Mouse (Mus musculus) natural killer cell, adult 2 months (primary cell): ENCODE data around the gene Ccr1l1.
"Not testable (repeated sequence)": the region's sequence is repeated elsewhere in the genome, so short reads cannot be mapped to it uniquely, and the experiment has no call there.

Experiments
- DNase-seq, 2 experiments: peaks; one replicate each; pipeline ENCODE4 v3.0.0; 2022; ENCODE audit warnings: low spot score in 2 of 2

The Ccr1l1 gene

DNA sequence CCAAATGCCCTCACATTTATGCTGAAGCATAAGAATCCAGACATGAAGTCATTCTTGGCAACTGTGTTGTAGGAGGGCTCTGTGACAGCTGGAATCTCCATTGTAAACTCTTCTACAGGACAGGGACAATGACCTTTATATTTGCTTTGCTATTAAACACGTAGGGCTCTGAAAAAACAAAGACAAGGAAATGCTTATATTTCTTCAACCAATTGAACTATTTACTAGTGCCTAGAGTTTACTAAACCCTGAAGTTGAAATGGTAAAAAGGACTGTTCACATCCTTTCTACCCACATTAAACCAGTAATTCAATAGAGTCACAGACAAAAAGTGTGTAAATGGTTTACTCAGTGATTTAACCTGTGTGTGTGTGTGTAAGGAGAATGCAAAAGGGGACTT is at the start of gene Ccr1l1:
Gene Ccr1l1 (minus strand): TSS at position 101 of the 400 bp plus-strand sequence.
- no peak for DNase-seq

DNA sequence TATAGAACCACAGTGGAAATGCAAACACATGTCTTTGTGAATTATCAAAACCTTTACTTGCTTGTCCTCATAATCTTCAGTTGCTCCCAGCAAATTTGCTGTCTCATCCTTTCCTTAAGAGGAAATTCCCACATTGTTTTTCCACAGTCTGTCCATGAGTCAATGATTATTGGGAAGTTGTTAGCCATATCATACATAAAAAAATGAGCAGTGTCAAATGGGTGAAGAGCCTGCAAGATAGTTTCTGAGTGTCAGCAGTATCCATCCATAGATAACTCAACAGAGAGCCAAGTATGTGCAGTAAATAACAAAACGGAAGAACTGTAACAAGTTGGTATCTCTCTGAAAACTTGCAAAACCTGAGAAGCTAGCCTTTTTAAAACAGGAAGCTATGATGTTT is 43.5 kb upstream of the Ccr1l1 start, which contains the start of gene Ccr3:
Gene Ccr3 (plus strand): TSS at position 301 of the 400 bp plus-strand sequence.
- DNase-seq, result no peak

DNA sequence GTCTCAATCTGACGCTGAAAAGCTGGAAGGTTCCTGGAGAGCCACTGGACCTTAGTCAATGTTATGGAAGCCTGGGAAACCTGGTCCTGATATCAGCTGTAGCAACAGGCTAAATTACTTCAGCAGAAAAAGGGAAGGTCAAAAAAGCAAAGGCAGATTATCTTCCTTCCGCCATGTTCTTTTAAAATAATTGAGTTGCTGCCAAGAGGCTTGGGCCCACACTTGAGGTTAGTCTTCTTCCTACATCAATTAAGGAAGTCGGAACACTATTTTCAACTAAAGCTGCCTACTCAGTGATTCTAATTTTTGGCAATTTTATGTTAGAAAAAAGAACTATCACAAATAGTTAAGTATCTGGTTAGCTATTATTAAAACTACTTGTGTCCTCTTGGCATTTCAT is 41.7 kb upstream of the Ccr1l1 start:
- no peak for DNase-seq

DNA sequence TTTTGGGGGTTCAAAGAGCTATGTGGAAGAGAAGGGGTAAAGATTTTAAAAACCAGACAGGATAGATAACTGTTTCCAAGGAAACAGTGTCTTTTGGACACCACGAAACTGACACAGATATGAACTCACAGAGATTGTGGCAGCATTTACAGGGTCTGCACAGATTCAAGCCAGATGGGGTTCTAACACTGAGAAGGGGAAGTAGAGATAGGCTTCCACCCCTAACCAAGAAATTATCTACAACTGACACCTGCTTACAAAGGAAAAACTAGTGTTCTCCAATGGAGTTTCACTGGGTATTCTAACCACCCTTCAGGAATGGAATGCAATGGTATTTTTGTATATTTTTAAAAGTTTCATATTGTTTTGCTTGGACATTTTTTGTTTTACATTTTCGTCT is 37.8 kb upstream of the Ccr1l1 start:
- DNase-seq, result no peak

DNA sequence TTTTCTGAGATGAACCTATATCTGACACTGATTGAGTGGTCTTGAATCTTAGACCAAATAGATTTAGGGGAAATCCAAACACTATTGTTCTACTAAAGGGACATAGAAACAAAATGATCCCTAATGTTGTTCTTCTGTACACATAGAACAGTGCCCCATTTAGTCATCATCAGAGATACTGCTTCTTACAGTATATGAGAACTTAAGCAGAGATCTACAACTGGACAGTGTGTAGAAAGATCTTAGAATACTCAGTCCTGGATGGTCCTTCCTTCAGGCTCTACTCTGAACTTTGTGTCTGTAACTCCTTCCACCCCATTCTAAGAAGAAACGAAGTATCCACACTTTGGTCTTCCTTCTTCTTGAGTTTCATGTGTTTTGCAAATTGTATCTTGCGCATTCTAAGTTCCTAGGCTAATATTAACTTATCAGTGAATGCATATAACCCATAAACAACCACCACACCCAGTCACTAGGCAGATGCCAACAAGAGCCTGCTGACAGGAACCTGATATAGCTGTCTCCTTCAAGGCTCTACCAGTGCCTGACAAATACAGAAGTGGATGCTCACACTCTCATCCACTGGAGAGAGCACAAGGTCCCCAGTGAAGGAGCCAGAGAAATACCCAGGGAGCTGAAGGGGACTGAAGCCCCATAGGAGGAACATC is 36.9 kb upstream of the Ccr1l1 start:
- no peak for DNase-seq

DNA sequence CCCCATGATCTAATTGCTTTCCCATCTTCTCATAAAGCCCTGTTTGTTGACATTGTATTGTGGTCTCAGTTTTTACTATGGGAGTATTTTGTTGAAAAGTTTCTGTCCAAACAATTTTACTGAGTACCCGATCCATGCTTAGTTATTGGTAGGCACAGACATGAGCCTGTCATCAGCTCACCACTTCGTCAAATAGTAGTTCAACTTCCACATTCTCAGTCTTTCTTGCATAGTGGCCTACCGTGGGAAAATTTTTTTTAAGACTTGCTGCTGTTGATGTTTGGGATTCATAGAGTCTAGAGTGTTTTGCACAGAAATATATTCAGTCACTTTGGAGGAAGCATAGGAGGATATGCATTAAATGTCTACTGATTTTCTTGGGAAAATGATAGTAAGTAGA is 35.1 kb upstream of the Ccr1l1 start:
- no peak for DNase-seq

DNA sequence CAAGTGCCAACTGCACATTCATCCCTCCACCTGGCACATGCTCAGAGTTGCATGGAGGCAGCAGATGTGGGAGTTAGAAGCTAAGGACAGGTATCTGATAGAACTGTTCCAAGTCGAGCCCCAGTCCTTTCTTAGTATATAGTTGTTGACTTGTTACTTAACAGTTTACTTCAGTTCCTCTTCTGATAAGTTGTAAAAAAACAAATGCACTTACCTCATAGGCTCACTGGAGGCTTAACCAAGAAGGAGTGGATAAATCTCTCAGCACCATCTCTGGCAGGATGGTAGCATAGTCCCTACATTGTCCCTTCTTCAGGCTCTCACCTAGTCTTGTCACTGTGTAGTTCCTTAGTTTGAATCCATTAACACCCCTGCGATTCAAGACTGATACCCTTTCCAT is 34.5 kb upstream of the Ccr1l1 start:
- DNase-seq, result no peak

DNA sequence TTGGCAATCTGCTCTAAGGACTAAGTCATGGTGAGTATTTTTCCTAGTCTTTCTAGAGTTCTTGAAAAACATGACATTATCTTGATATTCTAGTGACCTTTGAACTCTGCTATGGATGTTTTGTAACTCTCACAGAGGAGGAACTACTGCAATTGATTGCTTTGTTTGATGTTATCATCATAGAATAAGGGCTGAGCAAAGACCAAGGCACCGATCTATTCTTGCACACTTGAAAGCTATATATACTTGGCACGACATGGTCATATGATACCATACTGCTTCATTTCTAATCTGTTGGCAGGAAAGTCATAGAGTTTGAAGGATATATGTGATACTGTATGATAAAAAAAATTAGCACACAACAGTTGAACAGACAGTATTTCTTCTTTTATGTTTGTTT is 21.6 kb upstream of the Ccr1l1 start:
- no peak for DNase-seq

DNA sequence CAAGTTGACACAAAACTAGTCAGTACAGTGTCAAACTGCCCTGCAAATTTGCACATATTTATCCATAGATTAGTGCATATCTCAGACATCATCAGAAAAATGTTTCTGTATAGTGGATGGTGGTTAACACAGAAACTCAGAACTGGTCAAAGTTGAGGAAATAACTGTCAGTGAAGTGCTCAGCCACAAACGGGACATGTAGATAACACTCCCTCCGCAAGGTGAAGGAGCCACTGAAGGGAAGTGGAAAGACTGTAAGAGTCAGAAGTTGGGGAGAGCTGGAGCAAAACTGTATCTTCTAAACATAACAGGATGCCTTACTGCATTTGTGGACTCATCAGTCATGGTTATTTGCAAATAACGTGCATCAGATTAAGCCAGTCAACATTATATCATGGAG is 19.5 kb upstream of the Ccr1l1 start:
- no peak for DNase-seq

DNA sequence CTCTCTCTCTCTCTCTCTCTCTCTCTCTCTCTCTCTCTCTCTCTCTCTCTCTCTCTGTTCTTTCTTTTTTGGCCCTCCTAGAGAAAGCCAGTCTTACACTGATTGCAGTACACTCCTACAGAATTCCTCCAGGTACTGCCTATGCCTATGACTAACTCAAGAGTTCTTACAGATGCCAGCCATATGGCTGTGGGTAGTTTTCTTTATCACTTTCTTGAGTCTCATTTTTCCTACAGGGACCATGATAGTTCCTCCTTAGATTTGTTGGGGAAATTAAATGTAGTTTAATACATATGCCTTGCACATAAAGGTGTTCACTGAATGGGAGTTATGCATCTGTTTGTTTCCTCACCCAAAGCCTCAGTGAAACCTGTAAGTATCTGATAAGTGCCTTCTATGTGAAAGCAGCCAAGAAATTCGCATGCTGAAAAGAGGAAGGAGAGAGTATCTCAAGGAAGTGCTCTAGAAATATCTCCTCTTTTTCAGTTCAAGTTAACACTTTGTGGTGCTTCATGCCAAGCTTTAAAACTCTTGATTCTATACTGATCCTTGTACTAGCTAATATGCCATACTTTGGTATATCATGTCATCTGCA is 13.2 kb upstream of the Ccr1l1 start:
- DNase-seq, result no peak

DNA sequence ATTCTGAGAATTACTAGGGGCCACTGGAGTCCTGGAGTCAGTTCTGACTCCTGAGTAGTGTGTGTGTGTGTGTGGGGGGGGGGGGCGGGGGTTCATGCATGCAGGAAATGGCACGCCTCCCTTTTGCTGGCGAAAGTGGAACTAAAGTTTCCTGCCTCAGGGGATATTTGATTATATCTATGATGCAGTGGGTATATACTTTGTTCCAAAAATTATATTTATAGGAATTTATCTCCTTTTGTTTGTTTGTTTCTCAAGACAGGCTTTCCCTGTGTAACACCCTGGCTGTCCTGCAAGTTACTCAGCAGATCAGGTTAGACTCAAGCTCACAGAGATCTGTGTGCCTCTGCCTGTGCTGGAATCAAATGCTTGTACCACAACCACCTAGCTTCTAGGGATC is 11.5 kb upstream of the Ccr1l1 start:
- DNase-seq, result peak; percentile 24 to 32

DNA sequence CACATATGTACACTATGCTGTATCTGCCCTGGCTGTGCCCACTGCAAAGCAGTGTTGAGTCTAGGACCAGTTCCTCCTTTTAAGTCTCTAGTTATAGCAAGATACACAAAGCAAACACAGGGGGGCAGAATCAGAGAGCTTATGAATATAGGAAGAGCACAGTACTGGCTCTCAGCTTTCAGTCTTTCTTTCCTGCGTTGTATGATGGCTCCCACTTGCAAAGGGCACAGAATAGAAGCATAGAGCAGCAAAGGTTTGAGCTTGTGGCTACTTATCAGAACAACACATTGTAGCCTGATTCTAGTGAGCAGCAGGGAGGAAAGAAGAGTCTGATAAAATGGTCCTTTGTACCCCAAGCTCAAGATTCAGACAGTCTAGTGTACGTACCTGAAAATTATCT is 8.0 kb upstream of the Ccr1l1 start:
- peak; percentile 41 to 62 for DNase-seq

DNA sequence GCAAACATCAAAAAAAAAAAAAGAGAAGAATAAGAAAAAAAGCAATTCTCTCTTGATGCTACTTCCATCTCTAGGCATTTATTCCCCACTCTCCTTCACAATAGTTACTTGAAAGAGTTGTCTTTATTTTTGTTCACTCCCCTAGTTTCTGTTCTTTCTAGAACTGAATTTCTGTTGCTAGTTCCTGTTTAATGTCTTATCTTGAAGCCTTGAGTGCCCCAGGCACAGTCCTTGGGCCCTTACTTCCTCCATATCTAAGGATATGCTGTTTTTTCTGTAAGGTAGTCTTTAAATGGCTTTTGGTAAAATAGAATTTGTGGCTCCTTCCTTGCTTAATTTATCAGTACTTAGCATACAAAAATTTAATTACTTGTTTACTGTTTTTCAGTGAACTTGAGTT is 6.7 kb upstream of the Ccr1l1 start:
- no peak for DNase-seq

DNA sequence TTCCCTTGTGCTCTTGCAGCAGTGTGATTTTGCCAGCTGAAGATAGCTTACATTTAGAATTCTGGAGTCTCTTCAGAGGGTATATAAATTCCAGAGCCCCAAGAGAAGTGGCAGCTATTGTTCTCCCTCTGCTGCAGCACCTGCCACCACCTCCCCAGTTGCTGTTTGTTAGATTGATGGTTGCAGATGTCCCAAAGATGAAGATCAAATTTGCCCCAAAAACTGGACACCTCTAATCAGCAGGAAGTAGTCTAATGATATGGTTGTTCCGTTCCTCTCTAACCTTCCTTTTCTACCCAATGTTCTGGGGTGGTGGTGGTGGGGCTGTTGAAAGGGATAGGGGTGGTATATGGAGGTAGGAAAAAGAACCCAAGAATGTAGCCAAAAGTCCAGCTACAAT is 4.5 kb upstream of the Ccr1l1 start:
- DNase-seq, result no peak

DNA sequence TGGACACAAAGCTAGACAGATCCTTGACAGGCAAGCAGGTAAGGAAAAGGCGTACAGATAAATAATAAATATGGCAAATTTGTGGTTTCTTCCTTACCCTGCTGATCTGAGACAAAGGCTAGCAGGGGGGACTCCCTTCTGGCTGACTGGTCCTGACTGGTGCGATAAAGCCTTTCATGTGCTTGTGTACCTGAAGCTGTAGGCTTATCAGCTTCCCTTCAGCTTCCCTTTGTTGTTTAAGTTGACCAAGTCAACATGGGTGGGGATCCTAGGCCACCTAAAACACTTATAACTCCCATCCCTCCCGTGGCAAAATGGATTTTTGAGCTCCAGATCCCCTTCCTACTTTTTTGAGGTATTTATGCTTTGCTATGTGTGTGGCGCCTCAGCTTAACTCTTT is 3.7 kb upstream of the Ccr1l1 start:
- no peak for DNase-seq

DNA sequence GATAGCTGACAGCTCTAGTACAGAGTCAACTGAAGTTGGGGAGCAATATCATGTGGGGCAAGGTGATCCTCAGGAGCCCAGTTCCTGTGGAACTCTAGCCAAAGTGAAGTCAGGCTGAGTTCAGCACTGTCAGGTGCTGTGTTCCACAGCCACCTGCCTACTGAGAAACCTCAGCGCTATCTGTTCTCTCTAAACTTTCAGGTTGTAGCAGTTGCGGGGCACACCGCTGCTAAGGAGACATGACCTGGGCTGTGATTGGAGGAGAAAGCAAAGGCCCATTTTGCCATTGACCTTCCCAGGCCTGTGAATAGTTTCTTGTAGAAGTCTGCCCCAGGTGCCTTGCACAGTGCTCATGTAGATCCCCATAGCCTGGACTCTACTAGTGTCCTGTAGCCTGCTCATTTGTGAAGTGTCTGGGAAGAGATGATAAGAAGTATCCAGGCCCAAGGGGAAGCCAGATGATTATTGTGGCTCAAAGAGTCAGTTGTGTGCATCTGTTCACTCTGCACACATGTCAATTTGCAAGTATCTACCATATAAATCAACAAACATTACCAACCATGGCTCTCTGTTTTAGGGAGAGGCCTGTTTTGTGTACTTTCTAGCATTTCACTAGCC is 2.8 kb upstream of the Ccr1l1 start:
- not testable (repeated sequence) for DNase-seq

DNA sequence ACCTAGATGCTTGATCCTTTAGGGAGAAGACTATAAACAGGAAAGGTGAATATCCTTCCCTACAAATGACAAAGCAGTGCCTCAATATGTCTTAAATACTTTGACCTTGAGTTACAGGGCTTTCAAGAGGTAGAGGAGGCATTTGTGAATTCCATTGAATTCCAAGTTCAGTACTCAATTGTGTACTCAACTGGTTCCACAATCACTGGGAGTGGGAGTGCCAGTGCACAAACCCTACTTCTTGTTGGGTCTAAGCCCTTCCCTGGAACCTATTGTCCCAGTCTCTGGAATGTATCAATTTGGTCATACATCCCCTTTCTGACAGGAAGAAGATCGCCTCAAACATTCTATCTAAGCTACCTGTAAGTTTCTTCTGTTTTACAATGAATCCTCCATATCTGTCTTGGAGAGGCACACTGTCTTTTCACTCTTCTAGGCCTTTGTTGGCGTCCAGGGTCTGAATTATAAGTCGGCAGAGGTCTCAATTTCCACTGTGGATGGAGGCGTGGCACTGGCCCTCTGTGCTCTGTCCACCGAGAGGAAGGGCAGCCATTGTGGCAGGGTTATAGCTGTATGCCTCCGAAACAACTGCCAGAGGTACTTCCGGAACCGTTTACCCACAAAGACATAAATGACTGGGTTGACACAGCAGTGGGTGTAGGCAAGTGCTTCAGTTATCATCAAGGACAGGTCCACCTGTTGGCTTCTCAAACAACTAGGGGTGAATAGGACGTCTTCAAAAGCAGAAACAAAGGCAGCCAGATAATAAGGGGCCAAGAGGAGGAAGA is 1.1 kb downstream of the Ccr1l1 start:
- no peak for DNase-seq

DNA sequence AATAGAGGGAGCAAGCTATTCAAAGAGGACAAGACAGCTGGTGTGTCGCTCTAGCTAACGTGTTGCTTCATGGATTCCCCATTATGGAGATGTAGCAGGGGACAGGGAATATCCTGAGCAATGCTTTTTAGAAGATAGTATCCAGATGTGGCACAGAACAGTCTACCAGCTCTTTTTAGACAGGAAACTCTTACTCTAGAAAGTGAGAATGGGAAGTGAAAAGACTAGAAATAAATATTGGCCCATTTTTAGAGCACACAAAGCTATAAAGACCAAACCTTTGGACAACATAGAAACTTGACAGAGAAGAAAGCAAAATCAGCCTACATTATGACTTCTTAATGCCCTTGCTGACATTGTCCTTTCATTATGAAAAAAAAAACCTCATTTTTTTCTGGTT is 2.6 kb downstream of the Ccr1l1 start:
- DNase-seq, result no peak

DNA sequence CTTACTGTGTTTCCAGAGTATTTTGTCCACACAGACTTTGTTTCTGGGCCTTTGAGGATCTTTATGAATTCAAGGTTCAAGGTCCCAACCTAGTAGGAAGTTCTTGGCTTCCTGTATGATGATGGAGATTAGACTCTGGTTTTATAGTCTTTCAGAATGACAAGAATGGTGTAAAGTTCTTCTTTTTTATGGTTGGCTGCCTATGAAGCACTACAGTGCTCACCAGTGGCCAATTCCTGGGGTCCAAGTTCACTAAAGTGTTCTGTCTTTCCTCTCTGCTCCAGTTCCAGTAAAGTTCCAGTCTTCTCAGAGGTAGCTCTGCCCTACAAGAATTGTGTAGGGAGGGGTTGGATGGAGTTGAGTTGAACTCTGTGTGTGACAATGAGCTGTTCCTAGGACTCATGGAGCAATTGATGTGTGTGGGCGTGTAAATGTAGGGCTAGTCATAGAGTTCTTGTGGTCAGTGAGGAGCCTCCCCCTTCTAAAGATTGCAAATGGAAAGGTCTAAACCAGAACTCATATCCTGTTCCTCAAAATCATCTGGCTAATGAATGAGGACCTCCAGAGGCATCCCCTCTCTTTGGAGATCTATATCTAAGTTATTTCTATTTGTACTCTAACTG is 9.8 kb downstream of the Ccr1l1 start, which contains the start of gene Ccr1:
Gene Ccr1 (minus strand): TSS at position 403 of the 623 bp plus-strand sequence.
- no peak for DNase-seq

DNA sequence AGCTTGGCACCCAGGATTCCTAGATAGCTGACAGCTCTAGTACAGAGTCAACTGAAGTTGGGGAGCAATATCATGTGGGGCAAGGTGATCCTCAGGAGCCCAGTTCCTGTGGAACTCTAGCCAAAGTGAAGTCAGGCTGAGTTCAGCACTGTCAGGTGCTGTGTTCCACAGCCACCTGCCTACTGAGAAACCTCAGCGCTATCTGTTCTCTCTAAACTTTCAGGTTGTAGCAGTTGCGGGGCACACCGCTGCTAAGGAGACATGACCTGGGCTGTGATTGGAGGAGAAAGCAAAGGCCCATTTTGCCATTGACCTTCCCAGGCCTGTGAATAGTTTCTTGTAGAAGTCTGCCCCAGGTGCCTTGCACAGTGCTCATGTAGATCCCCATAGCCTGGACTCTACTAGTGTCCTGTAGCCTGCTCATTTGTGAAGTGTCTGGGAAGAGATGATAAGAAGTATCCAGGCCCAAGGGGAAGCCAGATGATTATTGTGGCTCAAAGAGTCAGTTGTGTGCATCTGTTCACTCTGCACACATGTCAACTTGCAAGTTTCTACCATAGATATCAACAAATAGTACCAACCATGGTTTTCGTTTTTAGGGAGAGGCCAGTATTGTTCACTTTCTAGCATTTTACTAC is 11.2 kb downstream of the Ccr1l1 start:
- DNase-seq, result not testable (repeated sequence)

DNA sequence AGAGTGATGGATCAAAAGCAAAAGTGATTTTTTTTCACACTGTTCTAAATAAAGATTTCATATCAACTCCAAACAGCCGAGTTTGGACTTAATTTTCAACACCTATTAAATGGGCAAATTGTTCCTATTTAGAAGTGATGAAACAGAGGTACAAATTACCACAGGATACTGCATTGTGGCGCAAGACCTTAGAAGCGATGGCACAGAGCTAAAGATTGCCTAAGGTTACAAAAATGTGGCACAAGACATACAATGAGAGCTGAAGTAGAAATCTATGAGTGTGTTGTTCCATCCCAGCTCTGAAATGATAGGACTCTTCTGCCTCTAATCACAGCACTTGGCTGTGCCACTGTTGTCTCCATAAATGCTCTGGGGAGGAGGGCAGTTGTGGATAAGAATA is 13.4 kb downstream of the Ccr1l1 start:
- DNase-seq, result no peak

DNA sequence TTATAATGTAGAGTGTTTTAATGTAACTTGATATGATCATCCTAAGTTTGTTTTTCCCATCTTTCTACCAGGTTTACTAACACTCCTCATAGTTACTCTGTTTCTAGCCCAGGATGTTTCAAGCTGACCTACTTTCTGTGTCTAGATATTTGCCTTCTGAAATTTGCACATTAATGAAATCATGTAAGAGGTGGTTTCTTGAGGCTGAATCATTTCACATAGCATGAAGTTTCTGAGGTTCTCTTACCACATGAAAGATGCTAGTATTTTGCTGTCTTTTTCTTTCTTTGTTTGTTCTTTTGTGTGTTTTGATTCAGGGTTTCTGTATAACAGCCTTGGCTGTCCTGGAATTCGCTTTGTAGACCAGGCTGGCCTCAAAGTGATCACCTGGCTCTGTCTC is 18.0 kb downstream of the Ccr1l1 start:
- DNase-seq, result no peak
